Mouse (Mus musculus) liver, embryonic 14.5 days (tissue): ENCODE measurements at regions not wholly inside any gene's neighbourhood (a gene's known extent, or its start where the extent isn't known, plus 50 kb on each side); places are given as distances from the start of the nearest gene placed in this dataset.

ENCODE experiments used
- CTCF ChIP-seq: IDR thresholded peaks from 2 replicates; pipeline ENCODE4 v1.5.1; 2016; ENCODE audit warnings: antibody characterized with exemption, low read depth, control low read depth
- EP300 ChIP-seq: IDR thresholded peaks from 2 replicates; pipeline ENCODE4 v1.6.1; 2016; ENCODE audit warnings: antibody characterized with exemption, low read depth

- no peak for TF ChIP-seq CTCF
- no peak for TF ChIP-seq EP300
Observed at GRCm38 (mm10) chr1:81950853-81951252, 282.1 kb upstream of the Gm9747 start.
